Mouse (Mus musculus): ENCODE measurements around the gene Crybg2. TPM values are rescaled to one million over a fixed set of nuclear protein-coding genes. Genes with fewer than 3 reads are reported as not detected.

Crybg2 gene
- total and polyA plus RNA-seq, 2 experiments: 1.4 to 1.6 TPM

GRCm38 (mm10) chr4:134126300-134127120 lies 65.9 kb downstream of the Crybg2 start:
- Histone ChIP-seq H3K79me2 (ENCODE audit: control insufficient read depth, insufficient read depth, low read length) (no peaks in the 10 kb centered on the region), H3K36me3 (ENCODE audit: control insufficient read depth, insufficient read depth, low read length) (peaks cover 10% of the 10 kb centered on the region), H3K4me1 (ENCODE audit: control insufficient read depth, insufficient read depth, low read length) (peaks cover 3% of the 10 kb centered on the region; the same call in 1 of the 2 replicates), H3K27ac (replicated peaks; ENCODE audit: insufficient read depth, low read depth, low read length) (no peak overlapping the region), H3K4me3 (ENCODE audit: insufficient read depth, low read depth, low read length) (no peak overlapping the region), H3K9ac (ENCODE audit: low read depth, low read length) (no peak overlapping the region), H3K27me3 (ENCODE audit: control insufficient read depth, insufficient read depth, low read length) (no peaks in the 10 kb centered on the region)
- WGBS: 93% methylated on average over 21 of the region's 21 CpGs
- no peak for DNase-seq (ENCODE audit: extremely low read depth, low read depth, low spot score)
- TF ChIP-seq POLR2A (IDR thresholded peaks at IDR 0.05; ENCODE audit: extremely low read depth, insufficient read depth, low read length): no peak
- TF ChIP-seq CTCF (IDR thresholded peaks at IDR 0.05; ENCODE audit: low read depth, low read length): no peak

- DNase-seq (ENCODE audit: extremely low read depth, low read depth, low spot score): no peak
Observed at GRCm38 (mm10) chr4:134127121-134127455, 66.5 kb downstream of the Crybg2 start.

GRCm38 (mm10) chr4:134127793-134128192 lies 67.2 kb downstream of the Crybg2 start:
- H3K27me3 ChIP-seq (ENCODE audit: control insufficient read depth, insufficient read depth, low read length): no peaks in the 10 kb centered on the region
- no peak for TF ChIP-seq POLR2A (IDR thresholded peaks at IDR 0.05; ENCODE audit: extremely low read depth, insufficient read depth, low read length)
- no peak for TF ChIP-seq CTCF (IDR thresholded peaks at IDR 0.05; ENCODE audit: low read depth, low read length)
- no peak for DNase-seq (ENCODE audit: extremely low read depth, low read depth, low spot score)
- H3K4me3 ChIP-seq (ENCODE audit: insufficient read depth, low read depth, low read length): peak overlapping the region; percentile 79; the same call in 1 of the 2 replicates
- H3K4me1 ChIP-seq (ENCODE audit: control insufficient read depth, insufficient read depth, low read length): peaks cover 3% of the 10 kb centered on the region; the same call in 1 of the 2 replicates
- peak overlapping the region; percentile 81 for H3K9ac ChIP-seq (ENCODE audit: low read depth, low read length)
- H3K36me3 ChIP-seq (ENCODE audit: control insufficient read depth, insufficient read depth, low read length): peaks cover 14% of the 10 kb centered on the region
- 68% methylated on average over 8 of the region's 8 CpGs for WGBS
- no peaks in the 10 kb centered on the region for H3K79me2 ChIP-seq (ENCODE audit: control insufficient read depth, insufficient read depth, low read length)
- H3K27ac ChIP-seq (replicated peaks; ENCODE audit: insufficient read depth, low read depth, low read length): no peak overlapping the region

More at GRCm38 (mm10) chr4:134127121-134127455, 66.5 kb downstream of the Crybg2 start:
- Histone ChIP-seq H3K79me2 (ENCODE audit: control insufficient read depth, insufficient read depth, low read length) (no peaks in the 10 kb centered on the region), H3K27ac (replicated peaks; ENCODE audit: insufficient read depth, low read depth, low read length) (no peak overlapping the region), H3K4me3 (ENCODE audit: insufficient read depth, low read depth, low read length) (no peak overlapping the region), H3K36me3 (ENCODE audit: control insufficient read depth, insufficient read depth, low read length) (peaks cover 12% of the 10 kb centered on the region), H3K9ac (ENCODE audit: low read depth, low read length) (no peak overlapping the region), H3K4me1 (ENCODE audit: control insufficient read depth, insufficient read depth, low read length) (peaks cover 3% of the 10 kb centered on the region; the same call in 1 of the 2 replicates), H3K27me3 (ENCODE audit: control insufficient read depth, insufficient read depth, low read length) (no peaks in the 10 kb centered on the region)
- TF ChIP-seq POLR2A (IDR thresholded peaks at IDR 0.05; ENCODE audit: extremely low read depth, insufficient read depth, low read length): no peak
- no peak for TF ChIP-seq CTCF (IDR thresholded peaks at IDR 0.05; ENCODE audit: low read depth, low read length)
- 94% methylated on average over 7 of the region's 7 CpGs for WGBS

- Histone ChIP-seq H3K27me3 (ENCODE audit: control insufficient read depth, insufficient read depth, low read length) (no peaks in the 10 kb centered on the region), H3K36me3 (ENCODE audit: control insufficient read depth, insufficient read depth, low read length) (peaks cover 16% of the 10 kb centered on the region), H3K9ac (ENCODE audit: low read depth, low read length) (peak within 1 kb of the TSS; percentile 81), H3K4me3 (ENCODE audit: insufficient read depth, low read depth, low read length) (peak within 1 kb of the TSS; percentile 79), H3K27ac (replicated peaks; ENCODE audit: insufficient read depth, low read depth, low read length) (peak within 1 kb of the TSS; percentile 19; the same call in 1 of the 2 replicates), H3K4me1 (ENCODE audit: control insufficient read depth, insufficient read depth, low read length) (peaks cover 3% of the 10 kb centered on the region; the same call in 1 of the 2 replicates), H3K79me2 (ENCODE audit: control insufficient read depth, insufficient read depth, low read length) (no peaks in the 10 kb centered on the region)
- WGBS: 8% methylated on average over 50 of the region's 50 CpGs
- no peak for TF ChIP-seq CTCF (IDR thresholded peaks at IDR 0.05; ENCODE audit: low read depth, low read length)
- TF ChIP-seq POLR2A (IDR thresholded peaks at IDR 0.05; ENCODE audit: extremely low read depth, insufficient read depth, low read length): 0 out of 2 replicates have a peak, but pooled peaks have one; percentile 22
- peak; percentile 40 for DNase-seq (ENCODE audit: extremely low read depth, low read depth, low spot score)
Observed at GRCm38 (mm10) chr4:134128221-134128982, 67.8 kb downstream of the Crybg2 start, which contains the start of gene Sh3bgrl3. Gene Sh3bgrl3 (minus strand): TSS chr4:134128789.

GRCm38 (mm10) chr4:134128983-134129362 lies 68.4 kb downstream of the Crybg2 start:
- peaks cover 3% of the 10 kb centered on the region; the same call in 1 of the 2 replicates for H3K4me1 ChIP-seq (ENCODE audit: control insufficient read depth, insufficient read depth, low read length)
- H3K27me3 ChIP-seq (ENCODE audit: control insufficient read depth, insufficient read depth, low read length): no peaks in the 10 kb centered on the region
- peak overlapping the region; percentile 52 for H3K9ac ChIP-seq (ENCODE audit: low read depth, low read length)
- 19% methylated on average over 14 of the region's 14 CpGs for WGBS
- DNase-seq (ENCODE audit: extremely low read depth, low read depth, low spot score): no peak
- TF ChIP-seq POLR2A (IDR thresholded peaks at IDR 0.05; ENCODE audit: extremely low read depth, insufficient read depth, low read length) (no peak), CTCF (IDR thresholded peaks at IDR 0.05; ENCODE audit: low read depth, low read length) (no peak)
- no peaks in the 10 kb centered on the region for H3K79me2 ChIP-seq (ENCODE audit: control insufficient read depth, insufficient read depth, low read length)
- H3K36me3 ChIP-seq (ENCODE audit: control insufficient read depth, insufficient read depth, low read length): peaks cover 19% of the 10 kb centered on the region
- peak overlapping the region; percentile 79 for H3K4me3 ChIP-seq (ENCODE audit: insufficient read depth, low read depth, low read length)
- H3K27ac ChIP-seq (replicated peaks; ENCODE audit: insufficient read depth, low read depth, low read length): peak overlapping the region; percentile 19; the same call in 1 of the 2 replicates
